Mouse (Mus musculus) right cerebral cortex, adult 2 months (tissue): ENCODE measurements around the gene Irf3.
"Not testable (repeated sequence)": the region's sequence is repeated elsewhere in the genome, so short reads cannot be mapped to it uniquely, and the experiment has no call there.

Source experiments
- DNase-seq, 2 experiments: peaks; one replicate each; pipeline ENCODE4 v3.0.0; 2021 to 2022; ENCODE audit warnings: low spot score in 2 of 2

Irf3 gene

DNA sequence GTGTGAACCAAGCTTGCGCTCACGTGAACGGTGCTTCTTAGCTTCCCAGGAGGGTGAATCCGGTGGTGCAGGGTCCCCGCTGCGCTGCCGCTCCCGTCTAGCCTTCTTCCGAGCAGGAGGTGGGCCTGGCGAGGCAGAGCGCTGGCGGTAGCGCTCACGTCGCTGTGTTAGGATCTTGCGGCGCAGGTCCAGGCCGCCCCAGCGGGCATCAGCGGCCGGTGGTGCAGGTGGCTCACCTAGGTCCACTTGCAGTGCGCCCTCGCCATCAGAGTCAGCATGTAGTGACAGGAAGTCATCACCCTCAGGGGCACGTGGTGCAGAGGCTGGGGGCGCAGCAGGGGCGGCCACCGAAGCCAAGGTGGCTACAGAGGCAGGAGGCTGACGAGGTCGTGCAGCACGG is 10.4 kb downstream of the Irf3 start:
- no peak for DNase-seq

DNA sequence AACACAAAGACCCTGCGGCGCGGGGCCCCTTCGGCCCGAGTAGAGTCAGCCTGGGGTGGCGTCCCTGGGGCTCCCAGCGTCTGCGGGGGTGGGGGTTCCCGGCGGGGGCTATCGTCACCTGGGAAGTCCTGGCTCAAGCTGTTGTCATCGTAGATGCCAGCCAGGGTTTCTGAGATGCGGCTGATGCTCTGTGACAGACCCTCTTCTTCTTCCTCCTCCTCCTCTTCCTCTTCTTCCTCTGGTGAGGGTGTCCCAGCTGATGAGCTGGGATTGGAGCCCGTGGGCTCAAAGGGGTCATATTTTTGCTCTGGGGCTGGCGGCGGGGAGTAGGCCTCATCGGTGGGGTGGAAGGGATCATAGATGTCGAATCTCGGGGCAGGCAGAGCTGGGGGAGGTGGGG is 11.0 kb downstream of the Irf3 start:
- DNase-seq, result no peak

DNA sequence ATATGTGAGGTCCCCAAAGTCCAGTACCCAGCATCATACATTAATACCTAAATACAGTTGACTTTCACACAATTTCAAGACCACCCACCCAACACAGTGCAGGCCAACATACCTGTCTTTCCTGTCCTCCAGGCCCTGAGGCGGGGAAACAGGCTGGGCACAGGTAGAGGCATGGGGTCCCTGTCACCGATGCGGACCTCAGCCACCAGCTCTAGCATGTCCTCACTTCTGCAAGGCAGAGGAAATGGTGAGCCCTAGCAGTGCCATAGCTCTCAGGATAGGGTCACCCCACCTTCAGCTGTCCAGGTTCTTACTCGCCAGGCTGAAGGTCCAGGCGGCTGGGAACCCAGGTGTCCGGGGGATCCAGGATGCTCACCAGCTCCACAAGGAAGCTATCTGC is 14.6 kb downstream of the Irf3 start:
- DNase-seq, result no peak

GRCm38 (mm10) chr7:45012824-45013223 is 15.4 kb downstream of the Irf3 start:
- DNase-seq, result no peak

DNA sequence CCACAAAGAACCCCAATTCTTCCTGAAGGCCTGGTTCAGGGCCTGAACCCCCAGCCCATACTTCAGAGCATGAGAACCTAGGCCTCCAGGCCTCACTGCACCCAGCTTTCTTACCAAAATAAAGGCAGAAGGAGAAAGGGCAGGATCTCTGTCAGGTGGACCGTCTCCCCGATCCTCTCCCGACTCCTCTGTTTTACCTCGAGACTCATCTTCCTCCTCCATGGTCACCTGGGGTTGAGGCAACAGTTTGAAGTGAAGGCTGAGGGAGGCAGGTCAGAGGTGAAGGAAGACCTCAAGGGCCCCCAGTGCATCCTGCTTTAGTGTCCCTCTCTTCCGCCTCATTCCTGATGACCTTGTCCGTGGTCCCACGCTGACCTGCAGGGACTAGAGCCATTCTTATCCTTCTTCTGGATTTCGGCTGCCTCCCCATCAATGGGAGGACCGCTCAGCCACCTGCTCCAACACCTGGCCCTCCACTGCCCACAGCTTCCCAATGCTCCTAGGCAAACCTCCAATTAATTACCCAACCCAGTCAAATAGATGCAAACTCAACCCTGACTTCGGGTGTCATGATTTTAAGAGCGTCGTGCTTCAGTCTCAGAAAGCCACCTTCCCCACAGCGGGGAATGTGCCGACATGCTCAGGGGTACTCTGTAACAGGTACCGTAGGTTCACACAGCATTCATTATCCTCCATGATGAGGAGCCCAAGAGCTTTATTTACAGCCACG is 16.1 kb downstream of the Irf3 start:
- no peak for DNase-seq

- no peak for DNase-seq
These were observed 16.6 kb downstream of the Irf3 start for GRCm38 (mm10) chr7:45014096-45014451.

GRCm38 (mm10) chr7:45015344-45015956 is 18.0 kb downstream of the Irf3 start:
- no peak for DNase-seq

GRCm38 (mm10) chr7:45015957-45016612 is 18.6 kb downstream of the Irf3 start, which contains the start of gene Scaf1:
Gene Scaf1, minus strand, starts transcription at chr7:45016363.
- peak; percentile 100 for DNase-seq

GRCm38 (mm10) chr7:45016761-45017160 is 19.3 kb downstream of the Irf3 start:
- no peak for DNase-seq

DNA sequence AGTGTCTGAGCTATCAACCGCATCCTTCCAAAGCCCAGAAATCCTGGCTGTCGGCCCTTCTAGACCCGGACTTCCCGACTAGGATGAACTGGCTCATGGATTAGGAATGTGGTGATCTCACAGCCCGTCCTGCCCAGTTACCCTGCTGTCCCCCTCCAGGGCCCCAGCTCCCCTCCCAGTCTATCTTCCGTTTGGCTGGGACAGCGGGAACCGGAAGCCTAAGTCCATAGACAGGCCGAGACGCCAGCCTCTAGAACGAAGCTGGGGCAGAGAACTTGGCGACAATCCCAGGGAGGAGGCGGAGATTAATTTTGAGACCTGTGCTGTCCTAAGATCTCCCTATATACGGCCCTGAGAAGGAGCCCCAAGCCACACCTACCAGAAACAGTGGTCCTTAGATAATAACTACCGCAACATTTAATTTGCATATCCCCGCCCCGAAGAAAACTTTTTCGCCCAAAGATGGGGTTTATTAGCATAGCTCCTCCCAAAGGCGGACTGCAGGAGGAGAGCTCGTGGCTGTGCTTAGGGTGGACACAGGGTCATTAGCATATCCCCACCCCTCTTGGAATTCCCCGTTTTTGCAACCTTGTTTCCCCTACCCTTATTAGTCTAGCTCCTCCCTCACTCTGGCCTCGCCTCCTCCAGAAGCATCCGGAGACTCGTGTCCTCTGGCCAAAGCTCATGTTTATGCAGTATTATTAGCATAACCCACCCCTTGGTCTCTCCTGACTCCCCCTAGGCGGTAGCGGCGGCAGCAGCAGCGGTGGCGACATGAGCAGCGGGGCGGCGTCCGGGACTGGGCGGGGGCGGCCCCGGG is 20.0 kb downstream of the Irf3 start, which contains the start of gene Rras:
TSS of gene Rras (plus strand) at position 720 of the 820 bp plus-strand sequence.
- DNase-seq, result peak; percentile 82

- no peak for DNase-seq
These were observed 21.7 kb downstream of the Irf3 start for GRCm38 (mm10) chr7:45019031-45019571.

- DNase-seq, result no peak
These were observed 22.8 kb downstream of the Irf3 start for GRCm38 (mm10) chr7:45020225-45020624.

GRCm38 (mm10) chr7:45023711-45024110 is 26.3 kb downstream of the Irf3 start:
- not testable (repeated sequence) for DNase-seq

GRCm38 (mm10) chr7:45024281-45025248 is 27.1 kb downstream of the Irf3 start:
- no peak for DNase-seq

- no peak for DNase-seq
These were observed 28.3 kb downstream of the Irf3 start for GRCm38 (mm10) chr7:45025601-45026220.

DNA sequence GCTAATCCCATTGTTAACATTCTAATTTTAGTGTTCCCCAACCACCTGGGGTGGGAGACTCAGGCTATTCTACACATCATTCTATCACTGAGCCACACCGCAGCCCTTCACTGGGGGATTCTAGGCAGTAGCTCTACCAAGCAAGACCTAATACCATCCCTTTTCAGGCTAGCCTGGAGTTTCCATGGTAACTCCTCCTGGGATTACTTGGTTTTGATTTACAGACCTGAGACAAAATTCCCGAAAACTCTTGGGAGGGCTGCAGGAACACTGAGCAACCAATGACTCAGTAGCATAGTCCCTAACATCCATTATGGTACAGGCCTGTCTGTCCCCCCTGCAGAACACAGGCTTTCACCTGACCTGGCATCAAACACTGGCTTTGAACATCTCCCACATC is 28.8 kb downstream of the Irf3 start:
- no peak for DNase-seq

DNA sequence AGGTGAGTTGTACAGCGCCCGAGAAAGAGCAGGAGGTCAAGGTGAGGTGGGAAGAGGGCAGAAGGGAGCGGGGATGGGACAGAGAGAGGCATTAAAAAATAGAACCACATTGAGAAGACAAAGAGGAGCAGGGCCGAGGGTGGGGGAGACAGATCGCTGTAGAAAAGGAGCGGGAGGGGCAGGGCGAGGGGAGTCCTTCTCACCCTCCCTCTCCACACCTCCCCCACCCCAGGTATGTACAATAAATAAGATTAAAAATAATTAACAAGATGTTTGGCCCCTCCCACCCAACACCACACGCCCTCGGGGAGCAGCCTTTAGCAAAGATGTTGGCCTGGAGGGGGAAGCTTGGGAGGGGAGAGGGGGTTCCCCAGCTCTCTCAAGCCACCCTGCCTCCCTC is 30.3 kb downstream of the Irf3 start:
- DNase-seq, result no peak

- DNase-seq, result no peak
These were observed 30.9 kb downstream of the Irf3 start for GRCm38 (mm10) chr7:45028351-45028750.

GRCm38 (mm10) chr7:45029995-45030394 is 32.5 kb downstream of the Irf3 start:
- no peak for DNase-seq

DNA sequence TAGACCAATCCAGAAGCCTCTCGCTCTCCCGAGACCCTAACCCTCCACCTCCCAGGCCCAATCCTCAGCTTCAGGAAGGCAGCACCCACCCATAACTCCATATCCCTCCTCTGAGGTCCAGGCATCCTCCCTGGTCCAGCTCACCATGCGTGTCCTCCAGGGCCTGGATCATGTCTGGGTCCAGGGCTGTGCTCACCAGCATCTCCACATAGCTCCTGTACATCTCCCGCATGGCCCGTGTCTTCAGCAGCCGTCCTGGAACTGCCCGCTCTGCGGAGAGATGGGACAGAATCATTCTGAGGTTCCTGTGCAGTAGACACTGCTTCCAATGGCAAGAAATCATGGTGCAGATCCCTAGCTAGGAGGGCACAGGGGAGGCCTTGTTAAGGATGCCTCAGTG is 33.4 kb downstream of the Irf3 start:
- no peak for DNase-seq
